Mouse (Mus musculus) kidney, embryonic 14.5 days (tissue): ENCODE results near the gene Acot8. TPM values are rescaled to one million over a fixed set of nuclear protein-coding genes. Genes with fewer than 3 reads are reported as not detected.
A peak's percentile ranks its signal among the peaks of the same experiment; 100 is the strongest.

Experiments used
- ATAC-seq: fragments of 200-750 bp; cut with Nextera tagmentation; 2 replicates; pipeline ENCODE4 v1.8.0; 2017; ENCODE audit warnings: moderate number of reproducible peaks, mild to moderate bottlenecking, moderate TSS enrichment, moderate library complexity; ENCODE audit not compliant: low FRiP score, low TSS enrichment
- H3K27ac ChIP-seq: fragments of 300-500 bp; sonication (generic); 2 replicates; pipeline ENCODE4 v1.5.1; 2014; ENCODE audit warnings: low read depth, mild to moderate bottlenecking, low read length, moderate library complexity, mixed read lengths
- H3K27me3 ChIP-seq: fragments of 300-500 bp; sonication (generic); 2 replicates; pipeline ENCODE4 v1.6.1; 2014; ENCODE audit warnings: mild to moderate bottlenecking, low read length; ENCODE audit not compliant: control insufficient read depth, insufficient read depth
- H3K36me3 ChIP-seq: fragments of 300-500 bp; sonication (generic); 2 replicates; pipeline ENCODE4 v1.6.1; 2014; ENCODE audit warnings: low read length, mixed read lengths; ENCODE audit not compliant: control insufficient read depth, insufficient read depth
- H3K4me1 ChIP-seq: fragments of 300-500 bp; sonication (generic); 2 replicates; pipeline ENCODE4 v1.6.1; 2014; ENCODE audit warnings: low read length, mixed read lengths; ENCODE audit not compliant: control insufficient read depth, insufficient read depth
- H3K4me2 ChIP-seq: fragments of 300-500 bp; sonication (generic); replicated peaks from 2 replicates; pipeline ENCODE4 v1.6.1; 2014; ENCODE audit warnings: low read depth, mild to moderate bottlenecking, low read length
- H3K4me3 ChIP-seq: fragments of 300-500 bp; sonication (generic); 2 replicates; pipeline ENCODE4 v1.5.1; 2014; ENCODE audit warnings: mild to moderate bottlenecking, low read length
- H3K9ac ChIP-seq: fragments of 300-500 bp; sonication (generic); 2 replicates; pipeline ENCODE4 v1.6.1; 2014; ENCODE audit warnings: low read depth, mild to moderate bottlenecking, low read length, moderate library complexity
- H3K9me3 ChIP-seq: fragments of 300-500 bp; sonication (generic); 2 replicates; pipeline ENCODE4 v1.6.1; 2016; ENCODE audit warnings: low read length; ENCODE audit not compliant: control insufficient read depth
- WGBS: fragments of 180-500 bp; shearing (Covaris S2); extraction: QIAGEN DNeasy Blood & Tissue Kit; methylation state at CpG from one replicate; pipeline ENCODE4 v1.1.7; 2014; 5-methylcytosine and 5-hydroxymethylcytosine counted together
- polyA plus RNA-seq: library from polyadenylated mRNA; unstranded; fragments of >200 nt; fragmentation: Nextera tagmentation; extraction: Ambion mirVana; gene quantifications from 2 replicates; pipeline ENCODE4 v1.2.1, GENCODE M21; 2014

Gene Acot8
- polyA plus RNA-seq, 1 experiment from 2014 or later, result 17.0 TPM

GRCm38 (mm10) chr2:164744987-164745386 lies 59.7 kb downstream of the Acot8 start:
- peaks cover 21% of the 10 kb centered on the region for H3K36me3 ChIP-seq
- H3K4me2 ChIP-seq, result peak overlapping the region; percentile 60
- peaks cover 5% of the 10 kb centered on the region for H3K4me1 ChIP-seq
- peak overlapping the region; percentile 83 for H3K4me3 ChIP-seq
- no peak for ATAC-seq
- H3K9me3 ChIP-seq, result no peaks in the 10 kb centered on the region
- WGBS, result 67% methylated on average over 13 of the region's 13 CpGs
- peak overlapping the region; percentile 93; the same call in 1 of the 2 replicates for H3K9ac ChIP-seq
- no peak overlapping the region for H3K27ac ChIP-seq
- no peaks in the 10 kb centered on the region for H3K27me3 ChIP-seq

Other genes starting within 250 kb of the Acot8 start
- gene Wfdc2, start 242.5 kb downstream of the Acot8 start, polyA plus RNA-seq, result 330 and 331 TPM in 2 replicates
- not detected in 2 replicates for gene Spint3, start 231.4 kb downstream of the Acot8 start, polyA plus RNA-seq
- not detected in 2 replicates for gene Wfdc6a, start 219.4 kb downstream of the Acot8 start, polyA plus RNA-seq
- gene Eppin, start 211.3 kb downstream of the Acot8 start, polyA plus RNA-seq, result not detected in 2 replicates
- not detected in 2 replicates for gene Wfdc6b, start 191.4 kb downstream of the Acot8 start, polyA plus RNA-seq
- not detected in 2 replicates for gene Wfdc8, start 191.3 kb downstream of the Acot8 start, polyA plus RNA-seq
- gene Wfdc16, start 166.1 kb downstream of the Acot8 start, polyA plus RNA-seq, result not detected in 2 replicates
- gene Wfdc10, start 148.8 kb downstream of the Acot8 start, polyA plus RNA-seq, result not detected in 2 replicates
- not detected in 2 replicates for gene Wfdc9, start 148.3 kb downstream of the Acot8 start, polyA plus RNA-seq
- not detected in 2 replicates for gene Wfdc11, start 130.8 kb downstream of the Acot8 start, polyA plus RNA-seq
- gene Wfdc13, start 119.8 kb downstream of the Acot8 start, polyA plus RNA-seq, result 0.54 and 0.93 TPM in 2 replicates
- gene Spint4, start 106.4 kb downstream of the Acot8 start, polyA plus RNA-seq, result 1.1 and 1.4 TPM in 2 replicates
- not detected in 2 replicates for gene Spint5, start 89.6 kb downstream of the Acot8 start, polyA plus RNA-seq
- gene Wfdc3, start 59.0 kb downstream of the Acot8 start, polyA plus RNA-seq, result 0.83 and 1.4 TPM in 2 replicates
- 64.4 and 70.8 TPM in 2 replicates for gene Dnttip1, start 58.9 kb downstream of the Acot8 start, polyA plus RNA-seq
- gene Ube2c, start 35.0 kb downstream of the Acot8 start, polyA plus RNA-seq, result 559 and 687 TPM in 2 replicates
- 1.8 and 1.9 TPM in 2 replicates for gene Tnnc2, start 24.9 kb downstream of the Acot8 start, polyA plus RNA-seq
- gene Snx21, start 19.1 kb downstream of the Acot8 start, polyA plus RNA-seq, result 16.0 and 16.6 TPM in 2 replicates
- gene Zswim3, start 216 bp upstream of the Acot8 start, polyA plus RNA-seq, result 7.3 and 9.0 TPM in 2 replicates
- gene Zswim1, start 17.8 kb upstream of the Acot8 start, polyA plus RNA-seq, result 12.4 and 20.0 TPM in 2 replicates
- gene Spata25, start 23.7 kb upstream of the Acot8 start, polyA plus RNA-seq, result not detected in 2 replicates
- 122 and 135 TPM in 2 replicates for gene Ctsa, start 28.0 kb upstream of the Acot8 start, polyA plus RNA-seq
- 6.0 and 6.6 TPM in 2 replicates for gene Neurl2, start 28.6 kb upstream of the Acot8 start, polyA plus RNA-seq
- gene Pltp, start 52.8 kb upstream of the Acot8 start, polyA plus RNA-seq, result 25.7 and 34.6 TPM in 2 replicates
- 68.9 and 72.9 TPM in 2 replicates for gene Pcif1, start 74.4 kb upstream of the Acot8 start, polyA plus RNA-seq
- 10.7 and 13.8 TPM in 2 replicates for gene Zfp335, start 106.9 kb upstream of the Acot8 start, polyA plus RNA-seq
- gene Mmp9, start 135.9 kb upstream of the Acot8 start, polyA plus RNA-seq, result 0.76 and 1.4 TPM in 2 replicates
- gene Slc12a5, start 155.9 kb upstream of the Acot8 start, polyA plus RNA-seq, result 1.5 and 1.6 TPM in 2 replicates
- gene Ncoa5, start 230.0 kb upstream of the Acot8 start, polyA plus RNA-seq, result 34.6 and 71.1 TPM in 2 replicates